Mouse (Mus musculus) brain, adult 2 months (tissue): ENCODE results near the gene Tgfbi.

ENCODE experiments used
- DNase-seq: peaks from one replicate; pipeline ENCODE4 v3.0.0; 2011; ENCODE audit warnings: low read depth, low spot score

Tgfbi gene

GRCm38 (mm10) chr13:56597831-56598612, 11.3 kb upstream of the Tgfbi start:
- DNase-seq, result peak; percentile 47

- no peak for DNase-seq
These were observed 9.8 kb upstream of the Tgfbi start for GRCm38 (mm10) chr13:56599511-56599910.

- peak; percentile 81 for DNase-seq
These were observed 9.0 kb upstream of the Tgfbi start for GRCm38 (mm10) chr13:56600216-56600890.

- DNase-seq, result peak; percentile 61
These were observed 8.1 kb upstream of the Tgfbi start for GRCm38 (mm10) chr13:56601199-56601598.

- DNase-seq, result peak; percentile 79
These were observed 3.8 kb upstream of the Tgfbi start for GRCm38 (mm10) chr13:56605503-56605902.

- no peak for DNase-seq
These were observed 2.6 kb upstream of the Tgfbi start for GRCm38 (mm10) chr13:56606724-56607123.

GRCm38 (mm10) chr13:56607225-56607624, 2.1 kb upstream of the Tgfbi start:
- no peak for DNase-seq

- DNase-seq, result no peak
These were observed 1.5 kb upstream of the Tgfbi start for GRCm38 (mm10) chr13:56607846-56608245.

GRCm38 (mm10) chr13:56611129-56611528, 1.8 kb downstream of the Tgfbi start:
- no peak for DNase-seq

- DNase-seq, result no peak
These were observed 2.4 kb downstream of the Tgfbi start for GRCm38 (mm10) chr13:56611741-56612140.

GRCm38 (mm10) chr13:56612331-56612730, 3.0 kb downstream of the Tgfbi start:
- DNase-seq, result no peak

GRCm38 (mm10) chr13:56613366-56613998, 4.2 kb downstream of the Tgfbi start:
- DNase-seq, result peak; percentile 76

GRCm38 (mm10) chr13:56614768-56615167, 5.4 kb downstream of the Tgfbi start:
- DNase-seq, result no peak

GRCm38 (mm10) chr13:56615223-56615622, 5.9 kb downstream of the Tgfbi start:
- DNase-seq, result no peak

- DNase-seq, result peak; percentile 67
These were observed 6.5 kb downstream of the Tgfbi start for GRCm38 (mm10) chr13:56615864-56616263.

- no peak for DNase-seq
These were observed 7.1 kb downstream of the Tgfbi start for GRCm38 (mm10) chr13:56616386-56616785.

- no peak for DNase-seq
These were observed 7.9 kb downstream of the Tgfbi start for GRCm38 (mm10) chr13:56617197-56617596.

- no peak for DNase-seq
These were observed 13.0 kb downstream of the Tgfbi start for GRCm38 (mm10) chr13:56622201-56622757.

GRCm38 (mm10) chr13:56626524-56626923, 17.2 kb downstream of the Tgfbi start:
- no peak for DNase-seq

- DNase-seq, result no peak
These were observed 20.8 kb downstream of the Tgfbi start for GRCm38 (mm10) chr13:56630081-56630480.

- no peak for DNase-seq
These were observed 21.2 kb downstream of the Tgfbi start for GRCm38 (mm10) chr13:56630552-56630951.

- DNase-seq, result peak; percentile 44
These were observed 22.0 kb downstream of the Tgfbi start for GRCm38 (mm10) chr13:56631332-56631731.
